Mouse (Mus musculus): ENCODE data around the gene Gpr107.

DNA sequence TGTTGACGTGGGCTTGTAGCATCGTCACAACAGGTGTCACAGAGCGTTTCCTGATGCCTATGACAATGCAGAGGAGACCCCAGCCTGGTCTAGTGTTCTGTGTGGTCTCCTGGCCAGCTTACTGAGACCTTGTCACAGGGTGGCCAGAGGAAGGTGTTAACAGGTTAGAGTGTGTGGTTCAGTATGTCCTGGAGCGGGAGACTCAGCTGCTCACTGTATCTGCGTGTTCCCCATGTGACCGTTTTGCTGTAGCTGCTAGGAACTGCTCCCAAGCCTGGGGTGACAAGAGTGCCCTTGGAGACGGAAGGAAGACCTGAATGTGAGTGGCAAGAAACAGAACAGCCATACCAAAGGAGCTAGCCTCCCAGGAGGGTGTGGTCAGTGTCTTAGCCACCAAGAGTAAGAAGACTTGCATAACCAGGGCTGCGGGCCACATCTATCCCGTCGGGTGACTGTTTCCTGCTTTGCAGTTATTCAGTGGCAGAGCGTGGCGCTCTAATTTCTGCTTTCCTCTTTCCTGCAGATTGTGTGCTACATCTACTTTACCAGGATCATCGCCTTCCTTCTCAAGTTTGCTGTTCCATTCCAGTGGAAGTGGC, 56.5 kb downstream of the Gpr107 start:
- TF ChIP-seq CTCF (IDR thresholded peaks at IDR 0.05; ENCODE audit: low read depth): no peak
- no peak for TF ChIP-seq EP300 (IDR thresholded peaks at IDR 0.05; ENCODE audit: low read depth)

Measured in liver, postnatal 0 days (tissue).